Mouse (Mus musculus) CH12.LX (cell line): ENCODE results near the gene App.

Source experiments
- CHD1 ChIP-seq: IDR thresholded peaks from 2 replicates; pipeline ENCODE4 v1.6.1; 2012; ENCODE audit warnings: low read depth, low read length, improper control_type of control experiment, inconsistent platforms
- CTCF ChIP-seq, 2 experiments: IDR thresholded peaks in 1 of 2; conservative IDR thresholded peaks in 1 of 2; 2 replicates each; pipeline ENCODE4 v1.5.1; 2011 to 2012; ENCODE audit warnings: low read depth in 2 of 2, low read length in 2 of 2, improper control_type of control experiment in 1 of 2, inconsistent platforms in 1 of 2, mild to moderate bottlenecking in 1 of 2, moderate library complexity in 1 of 2
- E2F4 ChIP-seq: IDR thresholded peaks from 2 replicates; pipeline ENCODE4 v1.6.1; 2011; ENCODE audit warnings: low read depth, low read length, improper control_type of control experiment; ENCODE audit not compliant: insufficient replicate concordance
- HCFC1 ChIP-seq: IDR thresholded peaks from 2 replicates; pipeline ENCODE4 v1.6.1; 2012; ENCODE audit warnings: low read depth, mild to moderate bottlenecking, inconsistent platforms, low read length, improper control_type of control experiment
- KAT2A ChIP-seq: IDR thresholded peaks from 2 replicates; pipeline ENCODE4 v1.6.1; 2012; ENCODE audit warnings: low read length, improper control_type of control experiment, inconsistent platforms; ENCODE audit not compliant: insufficient replicate concordance
- MAX ChIP-seq: IDR thresholded peaks from 2 replicates; pipeline ENCODE4 v1.6.1; 2011; ENCODE audit warnings: low read length, improper control_type of control experiment
- MAZ ChIP-seq: IDR thresholded peaks from 2 replicates; pipeline ENCODE4 v1.6.1; 2012; ENCODE audit warnings: low read depth, mild to moderate bottlenecking, inconsistent platforms, low read length, improper control_type of control experiment, moderate library complexity
- NRF1 ChIP-seq: IDR thresholded peaks from 2 replicates; pipeline ENCODE4 v1.6.1; 2014; ENCODE audit warnings: low read depth, mild to moderate bottlenecking, inconsistent platforms, low read length, improper control_type of control experiment, moderate library complexity
- POLR2A ChIP-seq: IDR thresholded peaks from 2 replicates; pipeline ENCODE4 v1.6.1; 2011; ENCODE audit warnings: low read depth, mild to moderate bottlenecking, improper control_type of control experiment, low read length
- RAD21 ChIP-seq: IDR thresholded peaks from 2 replicates; pipeline ENCODE4 v1.6.1; 2011; ENCODE audit warnings: low read depth, mild to moderate bottlenecking, low read length, improper control_type of control experiment, moderate library complexity
- SMC3 ChIP-seq: IDR thresholded peaks from 2 replicates; pipeline ENCODE4 v1.6.1; 2011; ENCODE audit warnings: low read depth, low read length, improper control_type of control experiment
- TCF12 ChIP-seq: IDR thresholded peaks from 2 replicates; pipeline ENCODE4 v1.6.1; 2014; ENCODE audit warnings: low read depth, mild to moderate bottlenecking, inconsistent platforms, low read length, improper control_type of control experiment

DNA sequence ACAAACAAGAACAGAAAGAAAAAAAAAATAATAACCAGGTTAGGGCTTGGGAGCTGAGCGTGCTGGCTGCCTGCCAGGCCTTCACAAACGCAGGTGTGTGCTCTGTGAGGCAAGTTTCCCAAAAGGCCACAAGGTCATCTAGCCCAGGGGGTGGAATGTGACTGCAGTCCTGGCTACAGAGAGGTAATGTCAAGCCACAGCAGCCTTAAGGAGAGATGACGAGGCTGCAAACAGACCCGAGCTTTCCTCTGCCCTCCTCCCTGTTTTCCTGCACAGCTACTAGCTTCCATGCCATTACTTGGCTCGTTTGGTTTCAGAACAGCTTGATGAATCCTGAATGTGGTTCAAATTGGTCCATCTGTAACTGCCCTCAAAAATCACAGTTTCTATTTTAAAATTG, 4.7 kb downstream of the App start:
- TF ChIP-seq TCF12 = no peak
- TF ChIP-seq CTCF (conservative IDR thresholded peaks at IDR 0.05 in 1 of 2, IDR thresholded peaks at IDR 0.05 in 1 of 2; ENCODE audit: low read depth in 2 of 2, low read length in 2 of 2) = no peak
- no peak for TF ChIP-seq KAT2A
- TF ChIP-seq NRF1 = no peak
- no peak for TF ChIP-seq POLR2A
- no peak for TF ChIP-seq SMC3
- TF ChIP-seq HCFC1 = no peak
- no peak for TF ChIP-seq RAD21
- TF ChIP-seq MAX = no peak
- no peak for TF ChIP-seq E2F4
- no peak for TF ChIP-seq CHD1
- TF ChIP-seq MAZ = no peak
